Mouse (Mus musculus) liver, adult 2 months (tissue): ENCODE measurements around the gene Clmp.

Source experiments
- CTCF ChIP-seq: fragments of 200-500 bp; IDR thresholded peaks from 2 replicates; pipeline ENCODE4 v1.5.1; 2011; ENCODE audit warnings: low read depth, low read length, control low read depth
- POLR2A ChIP-seq: fragments of 200-500 bp; IDR thresholded peaks from 2 replicates; pipeline ENCODE4 v1.6.1; 2011; ENCODE audit warnings: low read length, control low read depth; ENCODE audit not compliant: insufficient read depth; ENCODE audit errors: extremely low read depth

DNA sequence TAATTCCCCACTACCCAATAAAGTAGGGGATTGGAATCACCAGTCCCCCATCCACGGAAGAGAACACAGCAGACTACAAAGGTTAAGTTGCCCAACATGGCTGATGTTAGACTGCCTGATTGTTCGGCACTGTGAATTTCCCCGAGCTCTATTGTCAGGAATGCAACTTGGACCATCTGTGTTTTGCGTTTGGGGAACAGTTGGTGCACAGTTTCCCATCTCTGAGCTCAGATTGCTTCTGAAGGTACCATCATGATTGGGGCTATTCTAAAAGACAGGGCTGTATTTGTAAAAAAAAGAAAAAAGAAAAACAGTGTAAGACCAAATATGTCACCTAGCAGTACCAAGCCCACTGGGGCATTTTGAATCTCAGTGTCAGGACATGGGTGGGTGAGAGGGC is 141.6 kb downstream of the Clmp start:
- TF ChIP-seq POLR2A (no peak), CTCF (no peak)
